10 mouse cellular contexts compared by ENCODE assay signal in genomic region chr15:99847207-99847881, GRCm38 (mm10). TPM values are rescaled to one million over a fixed set of nuclear protein-coding genes. Genes with fewer than 3 reads are reported as not detected.
DNase-seq lines count a peak whose midpoint lies in the region; ATAC-seq and TF ChIP-seq lines count a peak whose summit lies in the region.
"Had no signal": no experiment of that assay in that cellular context is flagged by ENCODE, and none has a peak within 500 bp of the region (broad histone marks: within the 10 kb centered on the region; RNA-seq: fewer than 3 reads in every experiment).

No protein-coding gene starts in this region.

- H3K9ac ChIP-seq in liver, adult 2 months (ENCODE audit: low read depth, low read length) = peak overlapping the region; percentile 38; the same call in 1 of the 2 replicates
- H3K9ac ChIP-seq in liver, embryonic 11.5 days (ENCODE audit: low read depth, low read length) = no peak overlapping the region
- H3K9ac ChIP-seq in hindbrain, postnatal 0 days (replicated peaks; ENCODE audit: low read length) = no peak overlapping the region
- H3K9ac ChIP-seq: forebrain, postnatal 0 days had no signal

- ATAC-seq in liver, embryonic 11.5 days (replicated peaks; ENCODE audit: low FRiP score) = no peak
- ATAC-seq in hindbrain, postnatal 0 days = no peak
- ATAC-seq: forebrain, postnatal 0 days had no signal

- peaks cover 5% of the 10 kb centered on the region; the same call in 1 of the 2 replicates for H3K36me3 ChIP-seq in liver, adult 2 months (ENCODE audit: control insufficient read depth, insufficient read depth, low read length)
- no peaks in the 10 kb centered on the region for H3K36me3 ChIP-seq in liver, embryonic 11.5 days (ENCODE audit: control insufficient read depth, insufficient read depth, low read length)
- no peaks in the 10 kb centered on the region for H3K36me3 ChIP-seq in megakaryocyte, embryonic 14.5 days (replicated peaks; ENCODE audit: low read length)
- H3K36me3 ChIP-seq in hindbrain, postnatal 0 days (ENCODE audit: insufficient read depth, low read length) = no peaks in the 10 kb centered on the region
- no peaks in the 10 kb centered on the region for H3K36me3 ChIP-seq in forebrain, embryonic 10.5 days (replicated peaks)

- peak overlapping the region; percentile 61 for H3K27ac ChIP-seq in liver, adult 2 months (replicated peaks; ENCODE audit: insufficient read depth, low read depth, low read length)
- no peak overlapping the region for H3K27ac ChIP-seq in liver, embryonic 11.5 days (ENCODE audit: low read depth, low read length)
- H3K27ac ChIP-seq in hindbrain, postnatal 0 days = no peak overlapping the region
- no peak overlapping the region for H3K27ac ChIP-seq in forebrain, embryonic 10.5 days

- no peak for TF ChIP-seq POLR2A in liver, adult 2 months (IDR thresholded peaks at IDR 0.05; ENCODE audit: extremely low read depth, insufficient read depth, low read length)

- H3K4me2 ChIP-seq in liver, embryonic 11.5 days = no peak overlapping the region
- H3K4me2 ChIP-seq in hindbrain, postnatal 0 days (ENCODE audit: low read depth, low read length) = no peak overlapping the region

- H3K4me1 ChIP-seq in liver, adult 2 months (ENCODE audit: control insufficient read depth, insufficient read depth, low read length) = peaks cover 53% of the 10 kb centered on the region
- peaks cover 2% of the 10 kb centered on the region; the same call in 1 of the 2 replicates for H3K4me1 ChIP-seq in liver, embryonic 11.5 days (replicated peaks; ENCODE audit: control insufficient read depth, insufficient read depth, low read length)
- H3K4me1 ChIP-seq in megakaryocyte, embryonic 14.5 days = peaks cover 15% of the 10 kb centered on the region
- no peaks in the 10 kb centered on the region for H3K4me1 ChIP-seq in hindbrain, postnatal 0 days (ENCODE audit: insufficient read depth, low read length)
- H3K4me1 ChIP-seq in forebrain, embryonic 10.5 days = peaks cover 13% of the 10 kb centered on the region

- DNase-seq in liver, adult 2 months (ENCODE audit: extremely low read depth, low read depth, low spot score) = peak; percentile 54
- DNase-seq in liver, embryonic 11.5 days (ENCODE audit: low spot score) = no peak
- DNase-seq in NIH3T3 (ENCODE audit: low read depth) = peak; percentile 77
- DNase-seq in induced T-regulatory cell, adult 2 months (ENCODE audit: low read depth) = peak; percentile 10
- no peak for DNase-seq in hindbrain, postnatal 0 days (ENCODE audit: low spot score)
- no peak for DNase-seq in forebrain, embryonic 10.5 days (ENCODE audit: extremely low spot score, low spot score)
- no peak for DNase-seq in testis, postnatal 14 days (ENCODE audit: low spot score)
- DNase-seq: forebrain, postnatal 0 days; lung, postnatal 4 days had no signal

- 24% methylated on average over 13 of the region's 13 CpGs for WGBS in liver, adult 2 months
- WGBS in liver, embryonic 11.5 days = 39% methylated on average over 13 of the region's 13 CpGs
- 77% methylated on average over 13 of the region's 13 CpGs for WGBS in hindbrain, postnatal 0 days
- 85% methylated on average over 13 of the region's 13 CpGs for WGBS in forebrain, embryonic 10.5 days

- no peaks in the 10 kb centered on the region for H3K27me3 ChIP-seq in liver, adult 2 months (ENCODE audit: control insufficient read depth, insufficient read depth, low read length)
- no peaks in the 10 kb centered on the region for H3K27me3 ChIP-seq in liver, embryonic 11.5 days (replicated peaks; ENCODE audit: control insufficient read depth, insufficient read depth, low read length)
- H3K27me3 ChIP-seq in megakaryocyte, embryonic 14.5 days (replicated peaks) = peaks cover 54% of the 10 kb centered on the region
- H3K27me3 ChIP-seq in hindbrain, postnatal 0 days (ENCODE audit: insufficient read depth, low read length) = no peaks in the 10 kb centered on the region
- H3K27me3 ChIP-seq in forebrain, embryonic 10.5 days (ENCODE audit: poor library complexity, severe bottlenecking) = no peaks in the 10 kb centered on the region

- H3K79me2 ChIP-seq in liver, adult 2 months (ENCODE audit: control insufficient read depth, insufficient read depth, low read length) = peaks cover 29% of the 10 kb centered on the region; the same call in 1 of the 2 replicates

- no peaks in the 10 kb centered on the region for H3K9me3 ChIP-seq in liver, embryonic 11.5 days (ENCODE audit: control insufficient read depth, low read length)
- H3K9me3 ChIP-seq in megakaryocyte, embryonic 14.5 days = peaks cover 2% of the 10 kb centered on the region; the same call in 1 of the 2 replicates
- no peaks in the 10 kb centered on the region for H3K9me3 ChIP-seq in hindbrain, postnatal 0 days (ENCODE audit: low read length)
- no peaks in the 10 kb centered on the region for H3K9me3 ChIP-seq in forebrain, embryonic 10.5 days

- H3K4me3 ChIP-seq in liver, adult 2 months (ENCODE audit: insufficient read depth, low read depth, low read length) = no peak overlapping the region
- H3K4me3 ChIP-seq in liver, embryonic 11.5 days (ENCODE audit: low read depth, low read length) = no peak overlapping the region
- H3K4me3 ChIP-seq in megakaryocyte, embryonic 14.5 days (replicated peaks) = peak overlapping the region; percentile 70
- H3K4me3 ChIP-seq in hindbrain, postnatal 0 days (ENCODE audit: low read length) = no peak overlapping the region
- H3K4me3 ChIP-seq in forebrain, embryonic 10.5 days = no peak overlapping the region

- no peak for TF ChIP-seq CTCF in liver, adult 2 months (IDR thresholded peaks at IDR 0.05; ENCODE audit: low read depth, low read length)
- TF ChIP-seq CTCF in hindbrain, postnatal 0 days (IDR thresholded peaks at IDR 0.05; ENCODE audit: low read depth) = no peak

RNA-seq across cellular contexts. Expression of gene Lima1, which starts 27.9 kb away (rescaled TPM):
- total RNA-seq in liver, adult 2 months (2014; rRNA removed) = 28.9 and 32.7 TPM in 2 replicates
- polyA plus RNA-seq in liver, adult 2 months (2012; rRNA removed) = 11.2 and 16.0 TPM in 2 replicates
- polyA plus RNA-seq in liver, embryonic 11.5 days (2014; fragmentation: Nextera tagmentation; extraction: Ambion mirVana) = 19.0 and 19.3 TPM in 2 replicates
- 0.75 and 1.3 TPM in 2 replicates for polyA plus RNA-seq in megakaryocyte, embryonic 14.5 days (2012; ENCODE audit: insufficient read depth, low replicate concordance)
- 5.8 and 6.9 TPM in 2 replicates for total RNA-seq in hindbrain, postnatal 0 days (2014; rRNA removed)
- polyA plus RNA-seq in hindbrain, postnatal 0 days (2015; fragmentation: Nextera tagmentation; extraction: Ambion mirVana) = 8.0 and 10.4 TPM in 2 replicates
- polyA plus RNA-seq in forebrain, embryonic 10.5 days (2016; fragmentation: Nextera tagmentation; extraction: Ambion mirVana) = 39.6 and 43.4 TPM in 2 replicates

Comparison
In these comparisons a context has a peak if more than half of its experiments do, and no peak if none do; other contexts are left out.
1. DNase-seq: peak in liver, adult 2 months (single experiment), NIH3T3 (single experiment) and induced T-regulatory cell, adult 2 months (single experiment); none in liver, embryonic 11.5 days (single experiment), hindbrain, postnatal 0 days (single experiment), forebrain, embryonic 10.5 days (single experiment) and testis, postnatal 14 days (single experiment).